In genomic region chr5:75074537-75075382, GRCm38 (mm10) we compare ENCODE assay signal across 13 mouse cellular contexts. TPM values are rescaled to one million over a fixed set of nuclear protein-coding genes. Genes with fewer than 3 reads are reported as not detected.
DNase-seq lines count a peak whose midpoint lies in the region; ATAC-seq lines count a peak whose summit lies in the region.
"Had no signal": no experiment of that assay in that cellular context is flagged by ENCODE, and none has a peak within 500 bp of the region (broad histone marks: within the 10 kb centered on the region; RNA-seq: fewer than 3 reads in every experiment).

No protein-coding gene starts in this region.

- H3K36me3 ChIP-seq in embryonic facial prominence, embryonic 10.5 days (replicated peaks), result no peaks in the 10 kb centered on the region
- H3K36me3 ChIP-seq in hindbrain, embryonic 12.5 days, result no peaks in the 10 kb centered on the region
- H3K36me3 ChIP-seq in midbrain, embryonic 12.5 days, result no peaks in the 10 kb centered on the region

- peaks cover 100% of the 10 kb centered on the region for H3K27me3 ChIP-seq in embryonic facial prominence, embryonic 10.5 days (replicated peaks; ENCODE audit: low read depth, poor library complexity, severe bottlenecking)
- H3K27me3 ChIP-seq in hindbrain, embryonic 12.5 days, result peaks cover 94% of the 10 kb centered on the region
- peaks cover 96% of the 10 kb centered on the region for H3K27me3 ChIP-seq in midbrain, embryonic 12.5 days

- DNase-seq in embryo, embryonic 10 days (ENCODE audit: low spot score), result peak; percentile 29
- no peak for DNase-seq in embryo, embryonic 10.5 days (ENCODE audit: low spot score)
- DNase-seq in embryonic facial prominence, embryonic 10.5 days (ENCODE audit: low spot score), result peak; percentile 59
- DNase-seq in left cerebral cortex, postnatal 4 days, result no peak
- no peak for DNase-seq in cerebellum, postnatal 10 days
- DNase-seq in layer of hippocampus, postnatal 36 days, result no peak
- DNase-seq: adrenal gland, postnatal 10 days; cerebellum, adult 11-12 months; liver; lung, postnatal 36 days had no signal

- H3K9me3 ChIP-seq in embryonic facial prominence, embryonic 10.5 days, result no peaks in the 10 kb centered on the region
- H3K9me3 ChIP-seq in hindbrain, embryonic 12.5 days (replicated peaks), result no peaks in the 10 kb centered on the region
- no peaks in the 10 kb centered on the region for H3K9me3 ChIP-seq in midbrain, embryonic 12.5 days

- intact Hi-C loops in left cerebral cortex, postnatal 4 days (cut with DNase I), result no loop called here

- H3K4me2 ChIP-seq in hindbrain, embryonic 12.5 days (replicated peaks), result peak overlapping the region; percentile 47
- 0 out of 2 replicates have a peak overlapping the region, but pooled peaks have one; percentile 41 for H3K4me2 ChIP-seq in midbrain, embryonic 12.5 days (replicated peaks)

- ATAC-seq in hindbrain, embryonic 12.5 days (ENCODE audit: low FRiP score), result no peak
- ATAC-seq in midbrain, embryonic 12.5 days (ENCODE audit: low FRiP score, low read depth), result no peak

- peaks cover 47% of the 10 kb centered on the region for H3K4me1 ChIP-seq in embryonic facial prominence, embryonic 10.5 days
- H3K4me1 ChIP-seq in hindbrain, embryonic 12.5 days, result peaks cover 25% of the 10 kb centered on the region
- peaks cover 49% of the 10 kb centered on the region for H3K4me1 ChIP-seq in midbrain, embryonic 12.5 days

- no peak overlapping the region for H3K27ac ChIP-seq in embryonic facial prominence, embryonic 10.5 days (replicated peaks)
- H3K27ac ChIP-seq in hindbrain, embryonic 12.5 days, result no peak overlapping the region
- H3K27ac ChIP-seq in midbrain, embryonic 12.5 days (replicated peaks), result no peak overlapping the region

- H3K4me3 ChIP-seq in embryonic facial prominence, embryonic 10.5 days, result peak overlapping the region; percentile 47
- H3K4me3 ChIP-seq in hindbrain, embryonic 12.5 days, result peak overlapping the region; percentile 34
- peak overlapping the region; percentile 31 for H3K4me3 ChIP-seq in midbrain, embryonic 12.5 days

- 2% methylated on average over 15 of the region's 15 CpGs for WGBS in embryonic facial prominence, embryonic 10.5 days
- WGBS in hindbrain, embryonic 12.5 days, result 6% methylated on average over 15 of the region's 15 CpGs
- WGBS in midbrain, embryonic 12.5 days, result 1% methylated on average over 15 of the region's 15 CpGs

- 0 out of 2 replicates have a peak overlapping the region, but pooled peaks have one; percentile 25 for H3K9ac ChIP-seq in hindbrain, embryonic 12.5 days
- no peak overlapping the region for H3K9ac ChIP-seq in midbrain, embryonic 12.5 days (replicated peaks)

RNA-seq across cellular contexts. Expression of gene Gsx2, which starts 0.6 kb away (rescaled TPM):
- 0.84 and 1.3 TPM in 2 replicates for polyA plus RNA-seq in embryonic facial prominence, embryonic 10.5 days (2016; fragmentation: Nextera tagmentation; extraction: Ambion mirVana)
- polyA plus RNA-seq in hindbrain, embryonic 12.5 days (2016; fragmentation: Nextera tagmentation; extraction: Ambion mirVana), result 6.1 and 6.8 TPM in 2 replicates
- 3.6 TPM in 2 replicates for polyA plus RNA-seq in midbrain, embryonic 12.5 days (2016; fragmentation: Nextera tagmentation; extraction: Ambion mirVana)
- under 1 TPM; 0.85 to 0.98 TPM for total RNA-seq in left cerebral cortex, postnatal 4 days (2021)
- under 1 TPM in 1 of 2 experiments, not detected in 1; 0.76 TPM for total RNA-seq in layer of hippocampus, postnatal 36 days (2021)
- total RNA-seq: adrenal gland, postnatal 10 days had no signal
- polyA plus RNA-seq: heart, postnatal 0 days had no signal

RNA-seq across cellular contexts. Expression of gene Chic2, which starts 30.2 kb away (rescaled TPM):
- 36.2 and 40.3 TPM in 2 replicates for polyA plus RNA-seq in embryonic facial prominence, embryonic 10.5 days (2016; fragmentation: Nextera tagmentation; extraction: Ambion mirVana)
- 51.6 and 52.8 TPM in 2 replicates for polyA plus RNA-seq in hindbrain, embryonic 12.5 days (2016; fragmentation: Nextera tagmentation; extraction: Ambion mirVana)
- polyA plus RNA-seq in midbrain, embryonic 12.5 days (2016; fragmentation: Nextera tagmentation; extraction: Ambion mirVana), result 33.3 and 44.7 TPM in 2 replicates
- 10 to 100 TPM; 26.3 to 34.4 TPM for total RNA-seq in left cerebral cortex, postnatal 4 days (2021)
- total RNA-seq in layer of hippocampus, postnatal 36 days (2021), result 10 to 100 TPM; 19.3 to 19.5 TPM

Comparison
In these comparisons a context has a peak if more than half of its experiments do, and no peak if none do; other contexts are left out.
1. DNase-seq: peak in embryo, embryonic 10 days (single experiment) and embryonic facial prominence, embryonic 10.5 days (single experiment); none in embryo, embryonic 10.5 days (single experiment), left cerebral cortex, postnatal 4 days (single experiment), cerebellum, postnatal 10 days (0 of 2) and layer of hippocampus, postnatal 36 days (0 of 2).
2. Peak in every context shown above with its lines, with median percentiles within 50 percentile points of each other: H3K4me3 ChIP-seq.